Mouse (Mus musculus): ENCODE data around the gene Zbtb38.

GRCm38 (mm10) chr9:96752603-96753114 lies at the start of gene Zbtb38:
- TF ChIP-seq CTCF (IDR thresholded peaks at IDR 0.05; ENCODE audit: low read depth, low read length), result no peak
- no peak for TF ChIP-seq POLR2A (IDR thresholded peaks at IDR 0.05; ENCODE audit: borderline replicate concordance, low read depth, low read length)
